Mouse (Mus musculus): Measurements from ENCODE around the gene Fbxw11.
"Not testable (repeated sequence)": the region's sequence is repeated elsewhere in the genome, so short reads cannot be mapped to it uniquely, and the experiment has no call there.

The Fbxw11 gene

DNA sequence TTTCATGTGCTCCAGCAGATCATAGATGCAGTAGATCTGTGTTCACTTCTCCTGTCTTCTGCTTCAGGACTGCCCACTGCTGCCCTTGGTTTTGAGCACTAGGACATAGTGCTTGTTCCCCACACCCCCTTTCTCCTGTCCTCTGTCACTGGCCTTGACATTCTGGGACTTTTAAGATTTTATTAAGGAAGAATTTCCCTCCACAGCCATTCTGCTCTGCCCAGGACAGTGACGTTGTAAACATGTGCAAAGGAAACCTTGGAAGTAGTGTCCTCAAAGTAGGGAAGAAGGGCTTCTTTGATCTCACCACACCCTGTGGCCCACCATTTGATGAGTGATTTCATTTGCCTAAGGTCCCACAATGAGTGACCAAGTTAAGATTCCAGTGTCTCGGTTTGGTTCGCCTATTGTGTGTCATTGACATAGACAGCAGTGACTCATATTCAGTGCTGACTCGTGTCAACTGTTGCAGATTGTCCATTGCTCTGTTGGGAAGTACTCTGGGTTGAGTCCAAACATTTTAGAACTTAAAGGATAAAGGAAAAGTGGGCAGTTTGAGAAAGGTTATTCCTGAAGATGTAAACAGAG, 64.0 kb downstream of the Fbxw11 start:
- no peak for DNase-seq (ENCODE audit: extremely low read depth, insufficient read length, low spot score)

DNA sequence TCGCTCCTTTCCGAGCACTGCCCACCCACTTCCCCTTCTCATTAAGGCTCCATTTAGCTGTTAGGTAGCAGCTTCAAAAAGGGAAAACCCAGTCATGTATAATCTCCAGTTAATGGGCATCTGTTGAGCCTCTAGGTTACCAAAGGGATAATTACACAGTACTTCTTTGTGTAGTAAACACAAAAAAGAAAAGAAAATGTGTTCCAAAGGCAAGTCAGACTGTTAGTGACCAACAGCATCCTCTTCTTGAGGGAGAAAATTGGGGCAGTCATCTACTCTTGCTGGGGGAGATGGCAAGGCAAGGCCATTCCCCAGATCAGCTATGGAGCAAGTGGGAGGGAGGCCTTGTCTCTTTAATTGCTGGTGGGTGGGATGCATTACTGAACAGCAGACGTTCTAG, 65.0 kb downstream of the Fbxw11 start:
- no peak for DNase-seq (ENCODE audit: extremely low read depth, insufficient read length, low spot score)

DNA sequence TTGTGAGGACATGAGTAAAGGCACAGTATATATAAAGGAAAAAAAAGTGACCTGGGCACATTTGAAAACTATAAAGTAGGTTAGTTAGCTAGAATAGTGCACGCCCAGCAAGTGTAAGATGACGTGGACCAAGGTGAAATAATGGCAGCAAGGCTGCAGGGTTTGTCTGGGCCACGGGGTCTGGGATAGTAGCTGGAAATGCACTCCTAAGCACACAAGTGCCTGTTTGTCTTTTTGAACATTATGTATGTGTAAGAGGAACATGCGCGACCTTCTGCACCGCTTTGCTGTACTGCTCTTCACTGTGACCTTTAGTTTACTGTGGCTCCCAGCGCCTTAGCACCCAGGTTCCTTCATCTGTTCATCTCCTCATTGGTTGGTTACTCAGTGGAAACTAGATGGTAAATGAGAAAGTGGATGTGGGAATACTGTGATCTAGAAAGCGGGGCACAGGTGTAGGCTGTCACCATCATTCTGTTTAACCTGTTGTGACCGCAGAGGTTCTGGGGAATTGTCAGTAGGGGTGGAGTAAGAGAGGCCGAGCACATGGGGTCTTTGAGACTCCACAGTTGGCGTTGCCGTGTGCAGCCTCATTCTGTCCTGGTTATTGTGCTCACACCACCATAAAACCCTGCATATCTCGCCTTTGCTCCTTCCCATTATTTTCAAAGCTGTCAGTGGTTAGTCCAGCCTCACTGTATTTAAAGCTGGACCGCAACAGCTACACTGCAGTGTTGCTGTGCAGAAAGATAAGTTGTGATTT, 66.4 kb downstream of the Fbxw11 start:
- no peak for DNase-seq (ENCODE audit: extremely low read depth, insufficient read length, low spot score)

DNA sequence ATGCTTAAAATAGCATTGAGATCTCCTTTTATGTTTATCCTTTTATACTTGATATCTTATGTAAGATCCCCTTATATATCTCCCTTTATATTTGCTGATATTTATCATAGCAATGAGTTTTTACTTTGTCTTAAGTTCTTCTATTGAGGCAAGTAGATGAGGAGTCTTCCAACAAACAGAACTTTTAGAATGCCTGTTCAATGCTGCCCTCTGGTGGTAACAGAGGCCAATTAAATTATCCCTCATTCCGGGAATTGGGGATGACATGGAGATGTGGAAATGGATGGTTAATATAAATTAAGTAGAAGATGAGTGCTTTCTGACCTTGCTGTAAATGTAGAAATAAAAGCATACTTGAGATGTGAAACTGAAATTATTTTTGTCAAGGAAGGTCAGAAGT, 67.0 kb downstream of the Fbxw11 start:
- no peak for DNase-seq (ENCODE audit: extremely low read depth, insufficient read length, low spot score)

DNA sequence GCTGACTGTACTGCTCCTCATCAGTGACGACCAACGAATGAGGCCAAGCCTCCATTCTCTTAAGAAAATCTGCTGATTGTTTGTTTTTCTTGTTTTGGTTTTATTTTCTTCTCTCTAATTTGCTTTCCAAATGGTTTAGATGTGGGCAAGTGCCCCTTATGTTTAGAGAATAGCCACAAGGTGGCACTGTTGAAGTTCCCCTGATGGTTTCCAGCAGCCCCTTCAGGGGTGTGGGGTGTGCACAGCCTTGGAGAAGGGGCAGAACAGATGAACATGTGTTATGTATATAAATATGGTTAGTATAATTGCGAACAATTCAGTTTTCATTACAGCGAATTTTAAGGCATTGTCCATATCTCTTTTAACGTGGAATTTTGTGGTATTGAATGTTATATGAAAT, 71.7 kb downstream of the Fbxw11 start:
- no peak for DNase-seq (ENCODE audit: extremely low read depth, insufficient read length, low spot score)

DNA sequence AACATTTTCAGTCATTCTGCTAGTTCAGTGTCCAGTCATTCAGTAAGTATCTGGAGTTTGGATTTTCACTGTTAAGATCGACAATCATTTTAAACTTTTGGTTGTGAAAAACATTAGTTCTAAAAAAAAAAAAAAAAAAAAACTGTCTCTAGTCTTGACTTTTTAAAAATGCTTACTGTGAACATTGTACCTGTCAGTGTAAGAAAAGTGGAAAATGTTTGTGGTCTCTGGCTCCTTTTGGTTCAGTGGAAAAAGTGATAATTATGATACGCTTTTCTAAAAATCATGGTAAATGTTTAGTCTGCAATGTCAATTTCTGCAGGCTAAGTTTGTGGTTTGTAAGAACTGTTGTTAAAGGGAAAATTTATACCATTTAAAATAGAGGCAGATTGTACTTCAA, 72.4 kb downstream of the Fbxw11 start:
- DNase-seq (ENCODE audit: extremely low read depth, insufficient read length, low spot score), result no peak

DNA sequence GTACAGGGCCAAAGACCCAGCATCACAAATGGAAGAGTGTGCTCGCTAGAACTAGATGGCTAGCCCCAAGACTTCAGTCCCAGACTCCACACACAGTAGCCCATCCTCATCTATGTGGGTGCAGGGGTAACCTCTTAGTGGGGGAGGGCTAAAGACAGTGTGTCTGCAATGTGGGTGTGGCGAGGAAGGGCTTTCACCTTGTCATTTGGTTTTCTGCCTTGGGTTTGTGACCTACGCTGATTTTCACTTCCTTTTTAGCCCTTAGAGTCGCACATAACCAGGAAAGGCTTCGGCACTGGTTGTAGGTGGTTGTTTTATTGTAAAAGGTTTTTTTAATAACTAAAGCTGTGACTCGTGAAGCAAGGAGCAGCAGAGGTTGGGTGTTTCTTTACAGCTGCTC, 73.0 kb downstream of the Fbxw11 start:
- no peak for DNase-seq (ENCODE audit: extremely low read depth, insufficient read length, low spot score)

DNA sequence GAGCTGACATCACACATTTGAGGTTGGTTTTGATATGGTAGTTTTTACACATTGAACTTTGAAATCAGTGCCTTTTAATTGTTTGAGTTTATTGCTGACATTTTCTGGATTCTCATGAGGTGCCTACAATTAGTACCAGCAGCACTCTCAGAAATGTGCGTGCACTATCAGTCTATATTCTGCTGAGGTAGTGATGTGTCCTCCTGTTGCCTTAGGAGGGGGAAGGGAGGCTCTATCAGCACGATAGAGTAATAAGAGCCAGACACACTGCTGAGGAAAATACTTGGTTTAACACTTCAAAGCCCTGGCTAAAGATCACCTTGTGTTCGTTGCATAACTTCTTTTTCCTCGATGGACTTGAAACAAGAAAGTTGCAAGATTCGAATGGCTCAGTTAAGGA, 73.4 kb downstream of the Fbxw11 start:
- no peak for DNase-seq (ENCODE audit: extremely low read depth, insufficient read length, low spot score)

DNA sequence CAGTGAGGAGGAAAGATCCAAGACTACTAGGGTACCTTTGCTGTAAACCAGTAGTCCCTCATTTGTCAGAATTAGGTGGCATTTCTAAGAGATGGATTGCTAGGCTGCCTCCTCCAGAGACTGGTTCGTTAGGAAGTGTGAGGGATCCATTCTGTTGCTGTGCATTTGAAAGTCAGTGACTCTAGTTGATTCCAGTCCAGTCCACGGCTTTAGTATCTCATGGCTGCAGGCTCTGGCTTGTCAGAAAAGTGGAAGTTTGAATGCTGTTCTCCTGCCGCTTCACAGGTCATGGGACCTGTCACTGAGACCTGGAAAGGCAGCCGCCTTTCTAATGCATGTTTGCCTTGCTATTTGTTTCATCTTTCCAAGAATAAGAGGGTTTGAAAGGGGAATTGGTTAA, 74.4 kb downstream of the Fbxw11 start:
- no peak for DNase-seq (ENCODE audit: extremely low read depth, insufficient read length, low spot score)

DNA sequence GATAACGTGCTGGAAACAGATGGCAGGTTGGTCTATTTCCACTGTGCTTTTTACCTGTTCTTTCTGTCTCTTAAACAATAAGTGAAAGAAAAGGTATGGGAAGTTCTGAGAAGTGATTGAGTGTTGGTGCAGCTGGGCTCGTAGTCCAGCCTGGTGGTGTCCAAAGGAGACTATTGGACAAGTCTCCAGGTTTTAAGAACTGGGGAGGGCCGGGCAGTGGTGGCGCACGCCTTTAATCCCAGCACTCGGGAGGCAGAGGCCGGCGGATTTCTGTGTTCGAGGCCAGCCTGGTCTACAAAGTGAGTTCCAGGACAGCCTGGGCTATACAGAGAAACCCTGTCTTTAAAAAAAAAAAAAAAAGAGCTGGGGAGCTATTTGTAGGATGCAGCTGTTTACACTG, 75.2 kb downstream of the Fbxw11 start:
- DNase-seq (ENCODE audit: extremely low read depth, insufficient read length, low spot score), result not testable (repeated sequence)

DNA sequence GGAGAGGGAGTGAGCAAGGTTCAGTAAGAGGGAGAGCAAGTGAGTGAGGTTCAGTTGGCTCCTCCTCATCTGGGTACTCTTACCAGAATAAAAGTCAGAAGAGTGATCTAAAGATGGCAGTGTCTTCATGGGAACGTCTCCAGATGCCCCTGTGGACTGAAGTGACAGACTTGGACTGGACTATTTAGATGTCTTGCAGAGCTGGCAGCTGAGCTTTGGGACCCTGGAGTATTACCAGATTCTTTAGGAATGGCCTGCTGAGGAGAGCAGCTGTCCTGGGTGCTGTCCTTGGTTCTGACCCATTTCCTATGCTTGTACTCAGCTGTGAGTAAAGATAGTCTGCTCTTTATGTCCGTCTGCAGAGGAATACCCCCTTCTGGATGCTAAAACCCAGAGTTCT, 75.8 kb downstream of the Fbxw11 start:
- DNase-seq (ENCODE audit: extremely low read depth, insufficient read length, low spot score), result no peak

DNA sequence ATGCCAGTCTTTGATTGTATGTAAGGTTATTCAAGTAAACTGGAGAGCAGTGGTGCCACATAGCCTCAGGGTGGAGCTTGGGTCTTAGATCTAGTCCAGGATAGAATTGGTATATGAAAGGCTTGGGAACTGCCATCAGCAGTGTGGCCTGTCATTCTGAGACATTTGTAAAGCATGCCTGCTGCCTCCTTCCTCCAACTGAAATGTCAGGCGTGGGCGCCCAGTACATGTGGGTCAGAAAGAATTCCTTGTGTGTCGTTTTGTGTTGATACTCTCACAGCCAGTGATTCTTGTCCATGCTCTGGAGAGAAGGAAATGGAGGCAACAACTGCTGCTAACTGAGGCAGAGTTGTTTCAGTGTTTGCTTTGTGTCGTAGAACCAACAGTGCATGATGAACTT, 76.5 kb downstream of the Fbxw11 start:
- no peak for DNase-seq (ENCODE audit: extremely low read depth, insufficient read length, low spot score)

DNA sequence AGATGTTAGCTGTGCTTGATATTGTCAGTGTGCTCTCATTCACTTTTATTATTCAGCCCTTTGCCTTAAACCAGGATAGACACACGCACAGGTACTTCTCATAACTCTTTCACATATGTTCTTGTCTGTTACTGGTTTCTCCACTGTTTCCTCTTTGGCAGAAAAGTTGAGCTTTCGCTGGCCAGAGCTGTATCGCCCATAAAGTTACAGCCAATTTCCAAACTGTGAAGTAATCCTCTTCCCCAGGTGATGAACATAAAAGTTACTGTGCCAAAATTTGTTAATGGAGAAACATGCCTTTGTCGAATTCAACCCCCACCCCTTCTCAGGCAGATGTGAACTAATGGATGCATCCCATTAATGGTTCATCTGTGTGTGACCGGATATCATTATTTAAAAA, 80.1 kb downstream of the Fbxw11 start:
- DNase-seq (ENCODE audit: extremely low read depth, insufficient read length, low spot score), result no peak

DNA sequence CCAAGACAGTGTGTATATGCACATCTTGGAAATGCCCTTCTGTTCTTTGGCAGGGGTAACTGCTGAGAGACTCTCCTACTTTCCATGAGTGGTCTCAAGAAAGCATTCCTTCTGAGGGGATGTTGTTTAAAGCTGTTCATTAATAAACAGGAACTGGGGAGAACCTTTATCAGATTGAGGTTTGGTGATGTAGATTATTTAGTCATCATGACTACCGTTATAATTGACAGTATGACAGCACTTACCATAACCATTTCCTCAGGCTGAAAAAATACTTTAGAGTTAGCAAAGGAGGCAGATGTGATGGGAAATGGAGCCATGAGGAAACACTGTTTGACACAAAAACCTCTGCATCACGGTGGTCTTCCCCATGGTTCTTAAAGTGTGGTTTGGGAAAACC, 80.8 kb downstream of the Fbxw11 start:
- no peak for DNase-seq (ENCODE audit: extremely low read depth, insufficient read length, low spot score)

DNA sequence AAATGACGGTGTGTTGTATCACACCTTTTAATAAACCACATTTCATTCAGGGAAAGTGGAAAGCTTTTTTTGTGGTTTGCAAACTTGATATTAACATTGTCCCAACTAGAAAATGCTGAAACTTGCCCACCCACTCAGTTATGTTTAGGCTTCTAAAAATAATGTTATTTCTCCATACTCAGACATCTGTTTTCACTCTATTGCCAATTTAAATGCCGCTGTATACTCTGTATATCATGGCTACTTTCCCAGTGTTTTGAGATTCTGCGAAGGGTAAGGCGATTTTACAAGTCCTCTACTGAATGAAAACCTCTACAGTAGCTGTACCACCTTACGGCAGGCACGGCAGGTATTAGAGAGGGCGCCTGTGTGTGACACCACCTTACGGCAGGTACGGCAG, 82.6 kb downstream of the Fbxw11 start:
- no peak for DNase-seq (ENCODE audit: extremely low read depth, insufficient read length, low spot score)

DNA sequence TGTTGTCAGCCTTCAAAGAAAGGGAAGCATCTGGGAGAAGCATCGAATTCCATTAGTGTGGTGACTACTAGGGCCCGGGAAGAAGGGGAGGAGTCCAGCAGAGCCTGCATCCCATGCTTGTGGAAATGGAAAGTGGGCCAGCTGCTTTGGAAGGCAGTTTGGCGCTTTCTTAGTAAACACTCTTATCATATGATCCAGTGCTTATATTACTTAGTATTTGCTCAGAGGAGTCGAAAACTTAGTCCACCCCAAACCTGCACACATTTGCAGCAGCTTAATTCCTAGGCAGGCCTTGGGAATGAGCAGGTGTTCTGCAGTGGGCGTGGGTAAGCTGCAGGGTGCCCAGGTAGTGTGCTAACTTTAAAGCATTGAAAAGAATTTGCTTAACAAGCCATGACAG, 89.9 kb downstream of the Fbxw11 start:
- DNase-seq (ENCODE audit: extremely low read depth, insufficient read length, low spot score), result no peak

DNA sequence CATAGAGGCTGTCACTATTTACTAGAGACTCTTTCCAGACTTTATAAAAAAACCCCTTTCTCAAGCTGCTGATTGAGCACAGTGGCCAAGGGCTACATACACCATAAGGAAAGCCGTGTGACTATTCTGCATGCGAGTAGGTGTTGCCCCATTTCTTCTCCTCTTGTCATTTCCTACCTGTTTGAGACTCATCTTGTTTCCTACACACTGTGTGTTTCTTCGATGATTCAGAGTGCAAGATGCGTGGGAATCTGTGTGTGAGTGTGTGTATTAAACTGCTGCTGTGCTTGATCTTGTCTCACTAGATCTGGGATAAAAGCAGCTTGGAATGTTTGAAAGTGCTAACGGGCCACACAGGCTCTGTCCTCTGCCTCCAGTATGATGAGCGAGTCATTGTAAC, 90.7 kb downstream of the Fbxw11 start:
- no peak for DNase-seq (ENCODE audit: extremely low read depth, insufficient read length, low spot score)

DNA sequence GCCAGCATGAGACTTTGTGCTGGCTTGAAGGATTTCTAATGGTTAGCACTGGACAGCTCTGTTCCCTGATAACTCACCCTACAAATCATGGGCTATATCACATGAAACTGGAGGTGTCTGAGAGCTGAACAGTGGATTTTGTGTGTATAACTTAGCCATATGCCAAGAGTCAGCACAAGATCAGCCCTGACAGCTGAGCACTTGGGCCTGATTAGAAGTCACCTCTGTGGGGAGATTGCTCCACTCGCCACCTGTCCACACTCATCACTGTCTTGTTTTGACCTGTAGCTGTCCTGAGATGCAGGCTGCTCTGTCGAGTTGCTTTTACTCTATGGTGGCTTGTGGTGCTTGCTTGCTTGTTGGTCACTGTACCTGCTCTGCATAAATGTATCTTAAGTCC, 93.8 kb downstream of the Fbxw11 start:
- no peak for DNase-seq (ENCODE audit: extremely low read depth, insufficient read length, low spot score)

DNA sequence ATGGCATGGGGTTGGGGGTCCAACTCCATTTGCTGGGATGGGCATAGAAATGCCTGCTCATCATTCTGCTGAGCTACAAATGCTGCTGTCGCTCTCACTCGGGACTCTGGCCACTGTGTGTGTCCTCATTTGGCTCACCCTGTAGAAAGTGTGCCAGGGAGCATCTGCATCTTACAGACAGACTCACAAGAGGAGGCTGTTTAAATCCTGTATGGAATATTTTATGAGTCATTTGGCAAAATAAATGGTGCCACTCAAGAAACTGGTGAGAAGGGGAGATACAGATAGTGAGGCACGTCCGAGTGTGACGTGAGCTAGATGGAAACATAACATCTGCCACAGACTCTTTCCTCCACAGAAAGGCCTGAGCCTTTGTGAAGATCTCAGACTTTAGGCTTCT, 95.2 kb downstream of the Fbxw11 start:
- no peak for DNase-seq (ENCODE audit: extremely low read depth, insufficient read length, low spot score)

DNA sequence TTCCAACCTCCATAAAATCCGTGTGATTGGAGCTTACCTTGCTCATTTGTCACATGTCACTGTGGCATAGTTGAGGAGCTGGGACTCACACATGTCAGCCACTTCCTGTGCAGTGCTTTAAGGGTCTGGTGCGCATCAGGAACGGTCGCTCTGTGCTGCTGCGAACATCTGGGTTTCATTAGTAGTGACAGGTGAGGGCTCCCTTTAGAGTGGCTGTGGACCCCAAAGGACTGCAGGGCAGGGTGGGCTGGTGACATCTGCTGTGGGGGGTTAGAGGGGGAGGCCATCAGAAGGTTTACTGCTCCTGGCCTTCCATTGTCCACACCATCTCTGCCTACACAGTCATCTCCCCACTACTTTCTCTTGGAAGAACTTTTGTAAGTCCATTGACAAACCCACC, 101.4 kb downstream of the Fbxw11 start:
- DNase-seq (ENCODE audit: extremely low read depth, insufficient read length, low spot score), result no peak

DNA sequence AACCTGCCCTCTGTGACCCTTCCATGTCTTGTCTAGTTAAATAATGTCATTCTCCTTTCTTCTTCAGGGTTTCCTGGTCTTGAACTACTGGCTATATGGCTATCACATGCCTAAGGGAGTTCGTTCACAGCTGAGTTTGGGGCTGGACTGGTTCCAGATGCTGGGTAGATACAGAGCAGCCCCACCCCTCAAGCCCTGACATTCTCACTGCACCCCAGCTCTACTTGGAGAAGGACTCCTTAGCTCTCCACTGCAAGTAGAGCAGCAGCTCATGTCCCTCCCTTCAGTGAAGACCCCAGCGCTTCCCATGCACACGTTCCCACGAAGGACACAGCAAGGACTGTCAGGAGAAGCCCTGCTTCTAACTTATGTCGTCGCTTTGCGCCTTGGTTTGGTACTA, 101.9 kb downstream of the Fbxw11 start:
- no peak for DNase-seq (ENCODE audit: extremely low read depth, insufficient read length, low spot score)

DNA sequence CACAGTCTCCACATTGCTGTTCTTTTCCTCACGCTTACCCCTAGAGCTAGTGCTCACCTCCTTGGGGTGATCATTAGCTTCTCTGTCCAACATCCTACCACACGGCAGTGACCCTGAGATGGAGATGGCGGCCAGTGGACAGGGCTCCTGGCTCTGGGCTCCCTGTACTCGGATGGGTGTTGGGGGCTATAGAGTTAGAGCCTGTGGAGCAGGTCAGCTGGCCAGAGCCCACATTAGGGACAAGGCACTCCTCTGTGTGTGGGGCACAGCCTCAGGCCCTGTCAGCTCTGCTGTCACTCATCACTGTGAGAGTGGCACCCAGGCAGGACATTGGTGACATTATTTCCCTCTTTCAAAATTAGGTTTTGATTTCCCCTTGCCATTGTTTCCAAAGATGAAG, 102.9 kb downstream of the Fbxw11 start:
- no peak for DNase-seq (ENCODE audit: extremely low read depth, insufficient read length, low spot score)

DNA sequence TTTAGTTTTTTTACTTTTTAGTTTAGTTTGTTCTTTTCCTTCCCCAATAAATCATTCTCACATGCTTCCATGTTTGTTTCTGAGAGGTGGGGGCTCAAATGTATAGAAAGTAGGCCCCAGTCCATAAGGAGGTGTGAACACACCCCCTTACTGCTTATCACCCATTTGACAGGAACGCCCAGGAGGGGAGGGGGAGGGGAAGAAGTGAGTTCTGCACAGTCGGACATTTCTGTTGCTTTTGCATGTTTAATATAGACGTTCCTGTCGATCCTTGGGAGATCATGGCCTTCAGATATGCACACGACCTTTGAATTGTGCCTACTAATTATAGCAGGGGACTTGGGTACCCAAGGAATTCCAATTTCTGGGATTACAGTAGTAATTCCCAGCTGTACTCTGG, 103.5 kb downstream of the Fbxw11 start:
- no peak for DNase-seq (ENCODE audit: extremely low read depth, insufficient read length, low spot score)

Measured in 3134 (cell line).